Mouse (Mus musculus): ENCODE data around the gene Ccdc184.

Ccdc184 gene

DNA sequence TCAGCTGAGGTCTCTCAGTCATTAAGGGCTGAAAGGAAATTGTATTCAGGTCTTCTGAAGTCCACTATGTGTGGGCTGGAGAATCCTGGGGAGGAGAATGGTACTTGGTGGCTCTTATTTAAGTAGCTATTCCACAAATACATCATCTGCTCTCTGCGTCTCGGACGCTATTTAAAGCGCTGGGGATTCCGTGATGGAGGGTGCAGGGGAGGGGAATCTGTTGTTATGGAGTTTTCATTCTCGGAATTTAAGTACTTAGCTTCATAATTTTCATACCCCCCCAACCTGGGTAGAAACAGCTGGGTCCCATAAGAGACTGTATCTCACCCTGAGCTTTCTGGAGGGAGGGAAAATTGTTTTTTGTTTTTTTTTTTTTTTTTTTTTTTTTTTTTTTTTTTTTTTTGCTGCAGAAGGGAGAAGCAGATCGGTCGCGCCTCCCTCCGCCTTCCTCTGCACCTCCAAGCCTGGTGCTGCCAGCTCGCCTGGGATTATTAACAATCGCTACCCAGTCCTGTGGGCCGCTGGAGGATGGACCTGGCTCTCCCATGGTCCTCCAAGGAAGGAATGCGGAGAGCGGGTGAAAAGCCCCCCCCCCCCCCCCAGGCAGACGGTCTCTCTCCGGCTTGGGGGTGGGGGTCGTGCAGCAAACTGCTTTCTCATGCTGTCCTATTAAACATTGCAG, at the start of gene Ccdc184:
Gene Ccdc184, plus strand, starts transcription at position 196 of the 682 bp plus-strand sequence.
- DNase-seq (ENCODE audit: low spot score): no peak

DNA sequence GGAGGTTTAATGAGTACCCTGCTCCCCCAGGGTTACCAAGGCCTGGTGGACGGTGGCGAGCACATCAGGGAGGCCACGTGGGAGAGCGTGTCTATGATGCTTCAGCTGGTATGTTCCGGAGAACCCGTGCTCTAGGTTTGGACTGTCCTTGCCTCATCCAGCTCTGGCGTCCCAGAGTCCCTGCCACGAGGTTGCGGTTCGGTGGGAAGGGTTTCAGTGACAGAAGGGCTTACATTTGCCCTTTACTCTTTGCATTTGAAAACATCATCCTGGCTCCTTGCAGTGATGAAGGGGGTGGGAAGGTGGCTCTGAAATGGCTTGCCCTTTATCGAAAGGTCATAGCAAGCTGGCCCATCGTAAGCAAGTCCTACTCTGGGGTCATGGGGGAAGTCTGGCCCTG, 47.6 kb upstream of the Ccdc184 start:
- DNase-seq (ENCODE audit: low spot score): no peak

DNA sequence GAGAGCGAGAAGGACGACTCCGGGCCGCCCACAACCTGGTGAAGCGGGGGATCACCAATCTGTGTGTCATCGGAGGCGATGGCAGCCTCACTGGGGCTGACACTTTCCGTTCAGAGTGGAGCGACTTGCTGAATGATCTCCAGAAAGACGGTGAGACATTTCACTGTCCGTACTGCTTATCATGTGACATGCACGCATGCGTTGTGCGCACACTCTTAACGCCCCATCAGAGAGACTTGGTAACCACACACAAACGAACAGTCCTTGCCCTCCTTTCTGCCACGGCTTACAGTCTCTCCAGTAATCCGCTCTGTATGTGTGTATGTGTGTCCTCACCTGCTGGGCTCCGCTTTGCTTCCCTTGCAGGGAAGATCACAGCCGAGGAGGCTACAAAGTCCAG, 46.1 kb upstream of the Ccdc184 start:
- no peak for DNase-seq (ENCODE audit: low spot score)

DNA sequence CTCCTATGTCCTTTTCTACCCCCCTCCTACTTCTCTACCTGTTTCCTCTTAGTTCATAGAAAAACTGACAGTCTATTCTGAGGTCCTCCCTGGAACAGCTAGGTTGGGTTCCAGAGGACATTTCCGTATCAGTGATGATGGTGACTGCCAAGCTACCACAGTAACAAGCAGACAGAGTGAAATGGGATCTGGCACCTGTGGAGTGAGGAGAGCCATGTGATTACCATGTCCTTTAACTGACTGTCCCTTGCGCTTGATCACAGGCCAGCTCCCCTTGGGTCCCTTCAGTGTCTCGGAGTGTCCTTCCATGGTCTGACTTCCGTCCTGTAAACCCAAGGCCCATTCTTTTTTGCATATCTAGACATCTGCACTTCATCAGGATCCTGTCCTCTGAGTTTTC, 36.0 kb upstream of the Ccdc184 start:
- DNase-seq (ENCODE audit: low spot score): no peak

DNA sequence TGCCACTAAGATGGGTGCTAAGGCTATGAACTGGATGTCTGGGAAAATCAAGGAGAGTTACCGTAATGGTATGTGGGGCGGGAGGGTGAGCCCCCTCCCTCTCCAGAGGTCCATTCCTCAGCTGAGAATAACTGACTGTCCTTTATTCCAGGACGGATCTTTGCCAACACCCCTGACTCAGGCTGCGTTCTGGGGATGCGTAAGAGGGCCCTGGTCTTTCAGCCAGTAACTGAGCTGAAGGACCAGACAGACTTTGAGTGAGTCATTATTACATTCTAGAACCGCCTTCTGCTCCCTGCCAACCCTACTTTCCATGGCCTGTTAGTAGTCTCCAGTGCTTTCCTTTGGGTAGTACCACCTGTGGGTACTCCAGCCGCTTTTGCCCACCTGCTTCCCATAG, 35.5 kb upstream of the Ccdc184 start:
- no peak for DNase-seq (ENCODE audit: low spot score)

DNA sequence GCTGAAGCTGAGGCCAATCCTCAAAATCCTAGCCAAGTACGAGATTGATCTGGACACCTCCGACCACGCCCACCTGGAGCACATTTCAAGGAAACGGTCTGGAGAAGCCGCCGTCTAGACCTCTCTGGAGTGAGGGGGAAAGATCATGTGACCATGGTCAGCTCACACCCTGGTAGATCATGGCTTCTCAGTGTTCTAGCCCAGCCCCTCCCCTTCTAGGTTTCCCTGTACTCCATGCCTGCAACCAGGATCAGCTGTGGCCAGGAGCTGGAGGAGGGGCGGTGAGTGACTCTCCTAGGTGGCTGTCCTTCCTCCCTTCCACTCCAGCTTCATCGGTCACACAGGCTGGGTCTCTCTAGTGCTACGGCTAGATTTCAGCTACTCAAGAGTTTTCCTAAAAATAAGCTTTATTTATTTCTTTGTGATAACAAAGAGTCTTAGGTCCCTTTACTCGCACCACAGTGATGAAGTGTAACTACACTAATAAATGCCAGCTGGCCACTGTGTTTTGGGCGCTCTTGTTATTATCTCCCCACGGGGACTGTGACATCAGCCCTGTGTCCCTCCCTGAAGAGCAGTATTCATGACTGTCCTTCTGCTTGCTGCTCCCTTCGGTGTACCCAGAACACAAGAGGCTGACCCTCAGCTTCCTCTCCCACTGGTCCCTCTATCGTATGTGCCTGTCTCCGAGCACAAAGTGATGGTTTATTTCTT, 34.9 kb upstream of the Ccdc184 start:
- no peak for DNase-seq (ENCODE audit: low spot score)

DNA sequence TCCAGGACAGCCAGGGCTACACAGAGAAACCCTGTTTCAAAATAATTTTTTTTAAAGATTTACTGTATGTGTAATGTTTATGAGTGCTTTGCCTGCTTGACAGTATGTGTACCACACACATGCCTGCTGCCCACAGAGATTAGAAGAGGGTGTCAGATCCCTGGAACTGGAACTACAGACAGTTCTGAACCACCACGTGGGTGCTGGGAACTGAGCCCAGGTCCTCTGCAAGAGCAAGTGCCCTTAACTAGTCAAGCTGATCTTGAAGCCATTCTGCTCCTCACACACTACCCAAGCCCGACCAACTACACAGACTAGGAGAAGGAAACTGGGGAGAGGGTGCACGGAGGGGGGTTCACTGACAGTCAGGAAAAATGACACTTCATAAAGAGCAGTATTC, 33.5 kb upstream of the Ccdc184 start:
- no peak for DNase-seq (ENCODE audit: low spot score)

DNA sequence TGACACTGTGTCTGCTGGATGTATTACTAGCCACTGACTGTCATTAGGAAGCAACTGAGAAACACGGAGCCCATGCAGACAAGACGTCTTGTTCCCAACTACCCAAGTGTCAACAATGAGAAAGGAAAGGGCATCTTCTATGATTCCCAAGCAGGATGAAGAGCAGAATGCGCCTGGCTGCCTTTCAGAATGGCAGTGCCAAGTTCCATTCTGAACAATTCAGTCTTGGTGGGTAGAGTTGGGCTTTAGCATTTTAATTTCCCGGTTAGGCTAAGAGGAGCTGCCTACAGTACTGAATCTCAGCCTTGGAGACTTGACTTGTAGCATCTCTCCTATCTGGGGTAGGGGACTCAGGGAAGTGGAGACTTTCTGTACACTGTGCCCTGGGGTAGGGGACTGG, 32.9 kb upstream of the Ccdc184 start:
- no peak for DNase-seq (ENCODE audit: low spot score)

DNA sequence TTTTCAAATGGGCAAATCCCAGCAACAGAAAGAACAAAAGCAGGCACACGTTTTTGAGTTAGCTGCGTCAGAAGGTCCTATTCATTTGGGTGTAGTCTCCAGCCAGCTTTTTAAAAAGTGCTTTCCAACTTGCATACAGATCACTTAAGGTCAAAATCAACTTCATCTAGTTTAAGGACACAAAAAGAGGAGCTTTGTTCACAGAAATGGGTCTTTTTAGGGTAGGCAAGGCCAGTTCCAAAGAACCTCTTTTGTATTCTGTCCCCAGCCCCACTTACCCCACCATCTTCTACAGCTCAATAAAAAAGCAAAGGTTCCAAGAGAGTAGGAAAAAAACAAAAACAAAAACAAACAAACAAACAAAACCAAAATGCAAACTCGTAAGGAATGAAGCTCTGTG, 32.3 kb upstream of the Ccdc184 start:
- no peak for DNase-seq (ENCODE audit: low spot score)

DNA sequence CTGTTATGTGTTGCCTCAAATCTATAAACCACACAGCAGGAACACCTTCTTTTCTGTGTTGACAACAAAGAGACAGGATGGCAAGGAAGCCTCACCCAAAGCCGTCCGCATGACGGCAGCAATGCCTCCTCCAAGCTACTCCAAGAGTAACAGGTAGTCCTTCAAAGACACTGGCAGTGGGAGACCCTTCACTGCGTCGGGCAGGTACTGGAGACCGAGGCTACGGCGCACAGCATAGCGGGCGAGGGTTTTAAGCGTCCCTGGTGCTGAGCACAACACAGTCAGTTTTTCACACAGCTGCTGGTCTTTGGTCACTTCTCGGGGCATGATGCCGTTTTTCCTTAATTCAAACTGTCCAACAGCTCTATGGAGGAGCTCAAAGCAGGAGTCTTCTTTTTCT, 31.3 kb upstream of the Ccdc184 start:
- no peak for DNase-seq (ENCODE audit: low spot score)

DNA sequence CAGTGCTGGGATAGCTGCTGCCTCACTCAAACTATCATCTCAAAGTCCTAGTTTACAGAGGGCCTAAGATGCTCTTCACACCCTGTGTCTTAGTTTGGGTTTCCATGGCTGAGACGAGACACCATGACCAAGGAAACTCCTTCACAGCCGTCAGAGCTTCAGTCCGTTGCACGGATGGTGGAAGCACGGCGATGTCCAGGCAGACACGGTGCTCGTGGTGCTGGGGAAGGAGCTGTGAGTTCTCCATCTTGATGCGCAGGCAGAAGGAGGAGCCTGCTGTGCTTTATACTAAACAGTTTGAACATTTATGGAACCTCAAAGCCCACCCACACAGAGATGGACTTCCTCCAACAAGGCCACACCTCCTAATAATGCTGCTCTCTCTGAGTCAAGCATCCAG, 30.1 kb upstream of the Ccdc184 start:
- no peak for DNase-seq (ENCODE audit: low spot score)

DNA sequence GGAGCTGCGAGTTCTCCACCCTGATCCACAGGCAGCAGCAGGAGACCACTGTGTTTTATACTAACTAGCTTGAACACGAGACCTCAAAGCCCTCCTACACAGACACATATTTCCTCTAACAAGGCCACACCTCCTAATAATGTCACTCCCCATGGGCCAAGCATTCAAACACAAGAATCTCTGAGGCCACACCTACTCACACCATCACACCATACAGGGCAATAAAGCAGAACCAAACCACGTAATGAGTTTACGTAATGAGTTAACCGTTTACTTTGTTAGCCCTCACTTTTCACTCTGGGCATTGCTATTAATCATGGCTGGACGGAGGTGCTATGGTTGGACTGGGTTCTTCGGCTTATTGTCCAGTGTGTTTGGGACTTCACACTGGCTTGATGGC, 27.2 kb upstream of the Ccdc184 start:
- DNase-seq (ENCODE audit: low spot score): no peak

DNA sequence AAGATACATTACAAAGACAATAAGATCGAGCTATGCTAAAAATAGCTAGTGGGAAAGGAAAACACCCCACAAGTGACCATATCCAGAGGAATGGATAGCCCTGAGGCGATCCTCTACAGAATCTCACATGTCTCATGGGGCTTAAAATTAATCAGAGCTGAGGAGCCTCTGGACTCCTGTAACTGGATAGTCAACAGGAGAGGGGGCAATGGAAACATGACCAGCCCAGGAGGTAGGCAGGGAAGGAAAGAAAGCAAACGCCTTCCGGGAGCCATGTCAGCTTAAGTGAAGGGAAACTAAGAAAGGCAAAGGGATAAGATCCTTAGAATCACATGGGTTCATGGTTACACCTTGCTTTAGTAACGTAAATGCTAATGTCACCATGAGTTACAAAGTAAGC, 26.1 kb upstream of the Ccdc184 start:
- no peak for DNase-seq (ENCODE audit: low spot score)

DNA sequence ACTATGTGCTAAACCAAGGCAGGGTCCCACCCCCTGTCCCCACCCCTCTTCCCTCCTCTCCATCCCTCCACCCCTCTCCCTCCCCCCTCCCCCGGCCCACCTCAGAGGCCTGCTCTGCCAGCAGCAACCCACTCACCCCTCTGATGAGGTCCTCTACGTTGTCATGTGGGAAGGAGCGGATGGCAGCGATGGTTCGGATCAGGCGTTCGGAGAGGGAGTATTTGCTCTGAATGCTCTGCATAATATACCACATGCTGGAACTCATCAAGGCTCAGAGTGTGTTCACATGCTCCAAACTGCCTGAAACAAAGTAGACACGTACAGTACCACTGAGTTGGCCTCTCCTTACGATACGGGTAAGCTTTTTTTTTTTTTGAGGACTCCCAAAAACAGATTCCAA, 24.4 kb upstream of the Ccdc184 start:
- DNase-seq (ENCODE audit: low spot score): no peak

DNA sequence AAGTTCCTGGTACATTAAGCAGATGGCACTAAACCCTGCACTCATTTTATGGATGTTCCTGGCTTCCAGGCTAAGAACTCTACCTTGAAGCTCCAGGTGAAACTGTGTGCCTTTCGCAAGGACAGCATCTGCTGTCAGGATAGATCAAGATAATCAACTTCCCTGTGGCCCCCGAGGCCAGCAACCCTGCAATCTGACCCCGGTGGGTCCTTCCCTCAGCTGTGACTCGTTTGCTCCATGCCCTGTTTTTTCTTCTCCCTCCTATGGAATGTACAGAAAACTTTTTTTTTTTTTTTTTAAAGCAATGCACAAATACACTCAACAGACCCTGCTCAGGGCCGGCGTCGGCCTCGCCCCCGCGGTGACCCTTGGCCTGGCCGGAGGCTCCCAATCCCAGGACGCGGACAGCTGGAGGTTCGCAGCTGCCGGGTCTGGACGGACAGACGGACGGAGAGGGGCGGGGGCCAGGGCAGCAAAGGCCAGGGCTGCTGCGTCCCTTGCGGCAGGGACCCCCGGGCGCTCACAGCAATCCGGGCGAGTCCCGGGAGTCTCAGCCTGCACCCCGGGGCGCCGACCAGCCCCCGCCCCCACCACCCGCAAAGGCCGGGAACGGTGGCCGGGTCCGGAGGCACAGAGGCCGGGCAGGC, 22.0 kb upstream of the Ccdc184 start:
- peak; percentile 32 for DNase-seq (ENCODE audit: low spot score)

DNA sequence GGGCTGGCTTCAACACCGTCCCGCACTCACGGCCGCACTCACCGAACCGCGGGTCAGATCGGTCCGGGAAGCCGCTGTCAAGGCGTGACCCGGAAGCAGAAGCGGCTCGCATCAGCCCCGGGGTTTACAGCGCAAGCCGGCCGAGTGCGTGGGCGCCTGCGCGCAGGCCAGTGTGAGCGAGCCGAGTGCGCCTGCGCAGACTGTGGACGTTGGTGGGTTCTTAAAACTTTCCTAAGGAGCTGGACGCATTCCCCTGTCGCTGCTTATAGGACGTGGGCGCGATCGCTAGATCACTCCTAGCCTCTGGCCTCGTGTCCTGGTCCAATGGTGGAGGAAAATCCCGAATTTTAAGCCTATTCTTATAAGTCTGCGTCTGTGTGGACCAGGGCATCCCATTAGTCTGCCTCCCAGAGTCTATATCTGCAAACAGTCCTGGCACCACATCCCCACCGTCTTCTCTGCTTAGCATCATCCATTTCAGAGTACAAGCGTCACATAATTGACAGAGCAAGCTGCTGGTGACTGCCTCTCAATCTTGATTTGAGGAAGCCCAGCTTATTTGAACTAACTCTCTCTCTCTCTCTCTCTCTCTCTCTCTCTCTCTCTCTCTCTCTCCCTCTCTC, 21.3 kb upstream of the Ccdc184 start:
- DNase-seq (ENCODE audit: low spot score): peak; percentile 97

DNA sequence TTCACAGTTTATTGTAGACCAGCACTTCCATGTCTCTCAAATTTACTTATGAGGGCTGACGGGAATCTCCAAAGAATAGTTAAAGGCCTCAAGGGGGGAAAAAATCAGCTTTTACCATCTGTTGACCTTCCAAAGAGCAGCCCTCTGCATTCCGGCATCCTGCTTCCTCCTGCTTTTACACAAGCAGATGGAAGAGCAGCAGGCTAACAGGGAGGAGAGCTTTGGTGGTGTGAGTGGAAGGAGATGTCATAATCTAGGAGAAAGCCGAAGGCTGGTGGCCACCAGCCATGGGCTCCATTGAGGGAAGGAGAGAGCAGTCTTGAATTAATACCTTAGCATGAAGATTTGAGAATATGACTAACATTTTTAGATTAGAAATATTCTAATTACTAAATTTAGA, 18.6 kb upstream of the Ccdc184 start:
- no peak for DNase-seq (ENCODE audit: low spot score)

DNA sequence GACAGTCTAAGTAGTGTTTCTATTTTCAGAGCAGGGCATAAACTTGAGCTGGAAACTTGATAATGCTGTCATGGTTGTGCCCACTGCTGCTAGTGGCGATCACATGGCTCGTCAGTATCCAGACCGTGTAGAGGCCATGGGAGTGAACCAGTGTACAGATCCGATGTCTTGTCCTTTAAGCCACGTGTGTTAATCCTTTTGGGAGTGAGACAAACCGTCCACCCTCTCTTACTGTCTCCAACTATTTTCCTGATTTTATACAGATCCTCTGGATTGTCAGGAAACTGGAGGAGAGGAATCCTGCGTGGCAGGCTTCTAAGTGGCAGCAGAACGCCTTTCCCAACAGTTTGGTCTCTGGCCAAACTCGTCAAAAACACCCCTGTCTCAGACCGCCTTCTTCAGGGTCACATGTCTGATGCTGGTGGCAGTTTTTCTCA, 17.8 kb upstream of the Ccdc184 start:
- DNase-seq (ENCODE audit: low spot score): no peak

DNA sequence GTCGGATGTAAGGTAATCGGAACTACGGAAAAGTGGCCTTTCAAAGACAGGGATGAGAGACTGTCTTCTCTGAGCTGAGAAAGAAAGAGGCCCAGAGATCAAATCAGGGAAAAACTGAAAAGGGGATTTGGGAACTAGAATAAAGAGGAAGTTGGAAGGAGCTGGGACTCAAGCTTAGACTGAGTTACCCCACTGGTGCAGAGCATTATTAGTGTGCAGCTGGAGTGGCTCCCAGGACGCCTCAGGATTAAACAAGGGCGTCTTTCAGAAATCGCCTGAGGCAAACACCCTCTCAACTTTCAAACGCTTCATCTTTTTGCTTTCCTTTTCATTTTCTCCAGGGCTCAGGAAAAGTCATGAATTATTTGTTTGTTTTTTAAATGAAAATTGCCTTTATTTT, 14.0 kb upstream of the Ccdc184 start:
- no peak for DNase-seq (ENCODE audit: low spot score)

DNA sequence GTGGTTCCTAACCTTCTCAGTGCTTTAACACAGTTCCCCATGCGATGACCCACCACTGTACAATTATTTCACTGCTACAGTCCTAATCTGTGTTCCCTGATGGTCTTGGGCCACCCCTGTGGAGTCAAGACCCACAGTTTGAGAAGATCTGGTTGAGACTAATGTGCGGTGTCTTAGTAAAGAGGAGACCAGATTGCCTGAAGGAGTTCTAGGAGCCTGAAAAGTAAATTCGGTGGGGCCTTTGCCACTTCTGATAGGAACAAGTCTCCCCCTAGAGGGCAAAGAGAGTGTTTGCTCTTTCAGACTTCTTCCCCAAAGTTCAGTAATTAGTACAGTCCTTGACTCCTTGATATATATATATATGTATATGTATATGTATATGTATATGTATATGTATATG, 13.3 kb upstream of the Ccdc184 start:
- DNase-seq (ENCODE audit: low spot score): peak; percentile 89

DNA sequence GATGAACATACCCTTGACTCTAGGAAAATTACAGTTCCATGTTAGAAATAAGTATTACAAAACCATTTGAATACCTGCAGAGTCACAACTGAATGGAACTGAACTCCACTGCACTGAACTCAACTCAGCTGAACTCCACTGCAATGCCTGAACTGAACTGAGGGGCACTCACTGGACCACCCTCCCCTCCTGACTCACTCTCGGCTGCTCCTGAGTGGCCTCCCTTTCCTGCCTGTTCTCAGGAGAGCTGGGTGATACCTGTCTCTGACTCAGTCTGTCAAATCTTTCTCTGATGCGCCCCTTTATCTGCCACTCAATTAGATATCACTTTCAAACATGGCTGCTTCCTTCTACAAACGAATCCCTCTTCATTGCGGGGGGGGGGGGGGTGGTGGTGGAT, 12.8 kb upstream of the Ccdc184 start:
- no peak for DNase-seq (ENCODE audit: low spot score)

DNA sequence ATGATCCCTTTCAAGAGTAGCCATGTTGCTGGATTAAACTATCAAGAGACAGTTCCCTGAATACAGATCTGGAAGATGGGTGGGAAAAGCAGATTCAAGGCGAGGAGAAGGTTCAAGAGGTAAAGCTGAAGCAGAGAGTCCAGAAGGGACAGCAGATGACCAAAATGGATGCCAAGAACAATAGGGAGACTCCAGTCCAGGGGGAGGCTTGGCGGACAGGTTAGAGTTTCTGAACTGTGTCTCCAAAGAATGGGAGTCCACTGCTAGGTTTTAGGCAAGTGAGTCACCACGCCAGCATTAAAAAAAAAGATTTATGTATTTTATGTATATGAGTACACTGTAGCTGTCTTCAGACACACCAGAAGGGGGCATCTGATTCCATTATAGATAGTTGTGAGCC, 12.3 kb upstream of the Ccdc184 start:
- no peak for DNase-seq (ENCODE audit: low spot score)

DNA sequence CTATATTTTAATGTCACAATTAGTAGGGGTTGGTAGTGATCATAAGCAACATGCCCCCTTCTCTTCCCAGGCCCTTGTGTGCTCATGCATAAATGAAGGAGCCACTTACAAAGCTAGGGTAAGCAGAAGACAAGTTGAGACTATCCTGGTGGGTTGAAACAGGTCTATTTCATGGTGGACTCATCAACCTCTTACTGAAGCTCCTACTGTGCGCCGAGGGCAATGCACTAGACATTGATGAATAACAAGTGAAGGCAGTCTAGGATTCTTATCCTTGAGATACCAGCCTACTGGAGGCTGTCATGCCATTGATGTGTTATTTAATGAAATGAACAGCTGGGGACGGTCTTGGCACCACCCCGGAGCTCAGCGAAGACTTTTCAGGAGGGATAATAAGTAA, 11.7 kb upstream of the Ccdc184 start:
- DNase-seq (ENCODE audit: low spot score): no peak

All from retina, embryonic 14.5 days (tissue).